Mouse (Mus musculus): ENCODE measurements around the gene Tnp2.

GRCm38 (mm10) chr16:10824536-10824935 is 36.1 kb upstream of the Tnp2 start:
- TF ChIP-seq CTCF (IDR thresholded peaks at IDR 0.05; ENCODE audit: borderline replicate concordance, insufficient read depth, low read length), result no peak
- TF ChIP-seq POLR2A (IDR thresholded peaks at IDR 0.05; ENCODE audit: low read depth, low read length), result no peak
